Mouse (Mus musculus) liver, embryonic 14.5 days (tissue): ENCODE measurements around the gene Prkab1.

Source experiments
- CTCF ChIP-seq: IDR thresholded peaks from 2 replicates; pipeline ENCODE4 v1.5.1; 2016; ENCODE audit warnings: antibody characterized with exemption, low read depth, control low read depth
- EP300 ChIP-seq: IDR thresholded peaks from 2 replicates; pipeline ENCODE4 v1.6.1; 2016; ENCODE audit warnings: antibody characterized with exemption, low read depth

- TF ChIP-seq CTCF (no peak), EP300 (no peak)
Measured at GRCm38 (mm10) chr5:116023251-116023661, 1.1 kb downstream of the Prkab1 start.
